Mouse (Mus musculus) mesoderm, embryonic 11.5 days (tissue): ENCODE measurements around the gene Sost.

ENCODE experiments used
- DNase-seq: peaks from one replicate; pipeline ENCODE4 v3.0.0-alpha.2; 2012; ENCODE audit warnings: low read depth, low spot score

Sost gene

DNA sequence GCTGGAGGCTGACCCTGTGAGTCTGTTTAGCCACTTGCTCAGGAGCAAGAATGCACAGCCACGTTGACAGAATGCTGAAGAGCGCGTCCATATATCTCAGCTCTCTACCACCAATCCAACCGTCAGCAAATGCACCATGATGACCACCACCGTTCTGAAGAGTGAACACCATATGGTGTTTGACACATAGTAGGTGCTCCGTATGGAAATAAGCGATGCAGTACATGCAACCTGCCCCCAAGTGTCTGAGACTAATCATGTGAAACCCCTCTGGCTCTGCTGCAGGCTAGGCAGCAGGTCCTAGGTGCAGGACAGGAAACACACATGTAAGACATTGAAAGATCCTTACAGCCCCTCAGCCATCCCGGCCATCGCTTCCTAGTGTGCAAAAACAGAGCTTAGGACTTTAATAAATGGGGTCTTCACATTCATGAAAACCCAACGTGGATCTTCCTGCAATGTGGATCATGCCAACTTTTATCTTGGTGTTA, 16.7 kb upstream of the Sost start:
- no peak for DNase-seq

GRCm38 (mm10) chr11:101982981-101983411, 16.2 kb upstream of the Sost start:
- no peak for DNase-seq

- DNase-seq = no peak
Measured at GRCm38 (mm10) chr11:101981850-101982249, 15.0 kb upstream of the Sost start.

DNA sequence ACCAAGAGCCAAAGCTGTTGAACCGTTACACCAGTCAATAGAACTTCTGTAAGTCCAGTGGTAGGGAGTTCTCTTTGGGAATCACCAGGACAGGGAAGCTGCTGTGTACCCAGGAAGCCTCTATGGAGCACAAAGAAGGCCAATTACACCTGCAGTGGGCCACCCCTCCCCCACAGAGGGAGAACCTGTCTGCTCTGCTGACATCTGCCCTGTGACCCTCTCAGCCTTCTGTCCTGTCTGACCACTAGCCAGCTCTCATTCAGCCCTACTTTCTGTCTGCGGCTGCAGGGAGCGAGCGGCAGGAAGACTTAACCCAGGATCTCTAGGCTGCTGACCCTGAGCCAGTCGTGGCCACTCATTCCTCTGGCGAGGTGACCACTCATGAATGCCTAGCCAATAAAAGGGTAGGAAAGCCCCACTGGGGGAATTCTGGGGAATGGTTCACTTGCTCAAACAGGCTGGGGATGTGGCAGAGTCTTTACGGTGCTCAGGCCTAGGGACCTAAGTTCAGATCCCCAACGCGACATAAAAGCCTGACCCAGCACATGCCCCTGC, 13.9 kb upstream of the Sost start:
- DNase-seq = no peak

DNA sequence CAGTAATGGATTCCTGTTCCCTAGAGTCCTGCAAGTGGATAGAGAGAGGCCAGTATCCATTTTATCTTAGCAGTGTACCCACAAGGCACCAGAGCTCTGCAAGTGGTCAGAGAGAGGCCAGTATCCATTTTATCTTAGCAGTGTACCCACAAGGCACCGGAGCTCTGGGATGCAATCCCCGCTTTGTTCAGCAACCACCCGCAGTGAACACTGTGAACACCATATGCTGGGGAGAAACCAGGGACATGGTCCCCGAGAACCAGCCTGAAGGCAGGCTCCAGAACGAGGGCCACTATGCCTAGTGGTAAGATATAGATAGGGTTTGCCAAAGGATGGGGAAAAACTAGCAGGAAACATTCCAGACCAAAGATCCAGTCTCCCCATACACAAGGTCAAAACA, 12.3 kb upstream of the Sost start:
- no peak for DNase-seq

GRCm38 (mm10) chr11:101976949-101977348, 10.1 kb upstream of the Sost start:
- DNase-seq = no peak

GRCm38 (mm10) chr11:101974923-101975322, 8.1 kb upstream of the Sost start:
- no peak for DNase-seq

DNA sequence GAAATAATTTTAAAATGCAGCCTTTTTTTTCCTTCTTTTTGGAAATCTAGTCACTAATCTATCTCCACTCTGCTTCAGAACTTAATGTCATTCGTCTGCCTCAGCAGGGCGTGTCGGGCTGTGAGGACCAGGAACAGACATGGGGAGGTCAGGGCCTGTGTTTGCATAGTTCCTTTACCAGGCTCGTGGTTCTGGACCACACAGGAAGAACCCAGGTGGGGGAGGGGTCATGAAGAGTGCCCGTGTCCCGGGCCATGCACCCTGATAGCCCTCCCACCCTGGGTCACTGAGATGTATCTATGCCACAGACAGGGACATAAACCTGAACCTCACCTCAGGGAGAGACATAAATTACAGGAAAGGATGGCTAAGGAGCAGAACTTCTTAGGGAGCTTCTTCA, 7.4 kb upstream of the Sost start:
- DNase-seq = no peak

DNA sequence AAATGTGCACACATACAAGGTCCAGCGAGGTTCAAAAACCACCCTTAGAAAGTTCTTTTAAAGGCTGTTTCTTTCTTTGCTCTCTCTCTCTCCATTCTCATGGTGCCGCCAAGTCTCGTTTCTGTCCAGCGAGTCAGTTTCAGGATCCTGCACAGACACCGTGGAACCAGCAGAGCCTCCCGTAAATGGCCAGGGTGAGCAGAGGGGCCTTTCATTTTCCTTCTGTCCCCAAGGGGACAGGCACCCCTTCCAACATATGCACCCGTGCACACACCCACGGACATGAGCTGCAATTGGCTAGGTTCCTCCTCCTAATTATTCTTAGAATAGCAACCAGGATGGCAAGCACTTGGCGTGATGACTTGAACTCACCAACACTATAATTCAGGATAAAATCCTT, 6.7 kb upstream of the Sost start:
- no peak for DNase-seq

- DNase-seq = no peak
Measured at GRCm38 (mm10) chr11:101972651-101973050, 5.8 kb upstream of the Sost start.

DNA sequence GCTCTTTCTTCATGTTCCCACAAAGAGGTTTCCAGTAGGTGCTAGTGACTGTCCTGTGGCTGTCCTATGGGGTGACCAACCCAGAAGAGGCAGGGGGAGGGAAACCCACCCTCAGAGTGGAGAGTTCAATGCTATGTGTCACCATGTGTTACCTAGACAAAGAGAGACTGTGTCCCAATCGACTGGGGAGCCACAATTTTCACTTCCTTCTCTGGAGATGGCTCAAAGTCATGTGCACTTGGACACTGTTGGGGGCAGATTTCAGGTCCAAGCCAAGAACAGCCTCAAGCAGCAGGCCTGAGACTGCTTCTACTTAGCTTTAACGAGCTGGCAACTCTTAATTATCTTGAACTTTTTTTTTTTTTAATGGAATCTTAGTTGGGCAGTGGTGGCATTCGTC, 5.3 kb upstream of the Sost start:
- no peak for DNase-seq

DNA sequence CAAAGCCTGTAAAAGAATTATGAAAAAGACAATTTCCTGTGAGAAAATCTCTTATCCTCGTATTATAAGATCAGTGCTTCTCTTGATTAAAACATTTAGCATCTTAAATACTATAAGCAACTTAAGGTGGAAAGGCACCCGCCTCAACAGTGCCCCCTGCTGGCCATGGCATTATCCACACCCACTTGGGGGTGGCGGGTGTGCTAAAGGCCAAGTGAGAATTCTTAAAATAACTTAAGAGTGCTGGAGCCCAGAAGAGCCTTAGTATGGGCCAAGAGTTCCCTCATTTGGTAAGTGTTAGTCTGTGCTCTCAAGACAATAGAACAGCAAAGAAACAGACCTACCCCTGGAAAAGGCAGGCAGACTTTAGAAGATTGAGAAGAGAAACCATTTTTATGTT, 4.6 kb upstream of the Sost start:
- DNase-seq = no peak

- no peak for DNase-seq
Measured at GRCm38 (mm10) chr11:101969835-101970234, 3.0 kb upstream of the Sost start.

DNA sequence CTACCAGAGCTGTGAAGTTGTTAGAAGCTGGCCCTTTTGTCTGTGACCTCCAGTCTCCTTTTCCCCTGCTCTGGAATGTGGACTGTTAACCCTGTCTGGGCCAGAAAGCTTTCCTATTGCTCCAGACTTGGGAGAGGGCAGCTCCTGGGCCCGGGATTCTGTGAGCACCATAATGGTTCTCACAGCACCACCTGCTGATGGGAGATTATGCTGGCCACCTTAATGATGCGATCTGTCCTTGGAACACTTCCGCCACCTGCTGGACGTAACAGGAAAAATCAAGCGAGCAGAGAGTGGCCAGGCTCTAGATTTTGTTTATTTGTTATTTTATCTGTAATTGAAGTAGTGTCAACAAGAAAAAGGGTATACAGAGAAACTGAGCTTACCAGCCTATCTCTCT, 2.0 kb upstream of the Sost start:
- DNase-seq = peak; percentile 93

- DNase-seq = no peak
Measured at GRCm38 (mm10) chr11:101968311-101968710, 1.5 kb upstream of the Sost start.

DNA sequence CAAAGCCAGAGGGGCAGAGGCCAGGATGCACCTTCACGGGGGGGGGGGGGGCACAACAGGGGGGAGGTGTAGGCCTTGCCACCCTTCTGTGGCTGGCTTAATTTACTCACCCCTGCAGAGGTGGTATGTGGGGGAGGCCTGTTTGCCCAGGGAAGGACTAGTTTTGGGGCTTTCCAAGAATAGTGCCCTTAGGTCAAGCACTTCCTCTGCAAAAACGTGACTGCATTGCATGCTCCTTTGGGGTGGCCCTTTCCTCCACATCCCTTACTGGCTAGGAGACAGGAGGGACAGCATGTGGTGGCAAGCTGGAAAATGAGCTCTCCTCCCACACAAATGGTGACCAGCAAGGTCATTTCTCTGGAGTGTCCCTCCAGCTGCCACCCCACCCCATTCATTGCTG, 1.3 kb downstream of the Sost start:
- no peak for DNase-seq

DNA sequence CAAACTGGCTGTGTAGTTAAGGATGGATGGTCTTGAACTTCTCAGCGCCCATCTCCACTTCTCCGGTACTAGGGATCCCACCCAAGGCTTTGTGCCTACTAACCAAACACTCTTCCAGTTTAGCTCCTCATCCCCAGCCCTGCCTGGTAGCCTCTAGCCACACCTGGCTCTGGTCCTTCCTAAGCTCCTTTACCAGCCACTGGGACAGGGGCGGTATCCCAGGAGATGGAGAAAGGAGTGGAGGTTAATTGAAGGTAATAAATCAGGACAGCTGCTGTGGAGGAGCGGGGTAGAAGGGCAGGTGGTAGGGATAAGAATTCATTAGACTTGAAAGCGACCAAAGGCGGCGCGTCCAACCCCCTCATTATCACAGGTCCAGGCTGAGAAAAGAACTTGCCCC, 2.2 kb downstream of the Sost start:
- peak; percentile 66 for DNase-seq

DNA sequence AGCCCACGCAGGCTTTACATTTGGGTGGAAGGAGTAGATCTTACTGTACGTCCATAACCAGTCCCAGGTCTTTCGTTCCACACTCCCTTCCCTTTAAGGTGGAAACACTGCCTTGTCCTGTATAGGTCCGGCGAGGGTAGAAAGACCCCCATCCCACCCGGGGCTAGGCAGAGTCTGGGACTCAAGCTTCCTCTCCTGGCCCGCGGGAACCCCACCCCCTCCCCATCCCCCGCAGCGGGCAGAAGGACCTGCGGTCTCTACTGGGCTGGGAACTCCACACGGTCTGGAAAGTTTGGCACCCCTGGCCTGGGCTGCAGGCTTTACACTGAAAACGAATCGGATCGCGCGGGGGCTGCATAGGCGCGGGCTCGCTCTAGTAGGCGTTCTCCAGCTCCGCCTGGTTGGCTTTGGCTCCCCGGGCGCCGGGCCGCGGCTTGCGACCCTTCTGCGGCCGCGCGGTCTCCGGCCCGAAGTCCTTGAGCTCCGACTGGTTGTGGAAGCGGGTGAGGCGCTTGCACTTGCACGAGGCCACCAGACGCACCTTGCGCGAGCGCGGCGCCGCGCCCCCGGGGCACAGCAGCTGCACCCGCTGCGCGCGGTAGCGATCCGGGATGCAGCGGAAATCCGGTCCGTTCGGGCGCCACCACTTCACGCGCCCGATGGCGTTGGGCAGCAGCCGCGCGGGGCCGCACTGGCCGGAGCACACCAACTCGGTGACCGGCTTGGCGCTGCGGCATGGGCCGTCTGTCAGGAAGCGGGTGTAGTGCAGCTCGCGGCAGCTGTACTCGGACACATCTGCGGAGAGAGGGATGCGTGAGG, 3.1 kb downstream of the Sost start:
- peak; percentile 58 for DNase-seq

- DNase-seq = no peak
Measured at GRCm38 (mm10) chr11:101963043-101963442, 3.8 kb downstream of the Sost start.

- DNase-seq = no peak
Measured at GRCm38 (mm10) chr11:101957476-101957875, 9.3 kb downstream of the Sost start.

- no peak for DNase-seq
Measured at GRCm38 (mm10) chr11:101953441-101953840, 13.4 kb downstream of the Sost start.

DNA sequence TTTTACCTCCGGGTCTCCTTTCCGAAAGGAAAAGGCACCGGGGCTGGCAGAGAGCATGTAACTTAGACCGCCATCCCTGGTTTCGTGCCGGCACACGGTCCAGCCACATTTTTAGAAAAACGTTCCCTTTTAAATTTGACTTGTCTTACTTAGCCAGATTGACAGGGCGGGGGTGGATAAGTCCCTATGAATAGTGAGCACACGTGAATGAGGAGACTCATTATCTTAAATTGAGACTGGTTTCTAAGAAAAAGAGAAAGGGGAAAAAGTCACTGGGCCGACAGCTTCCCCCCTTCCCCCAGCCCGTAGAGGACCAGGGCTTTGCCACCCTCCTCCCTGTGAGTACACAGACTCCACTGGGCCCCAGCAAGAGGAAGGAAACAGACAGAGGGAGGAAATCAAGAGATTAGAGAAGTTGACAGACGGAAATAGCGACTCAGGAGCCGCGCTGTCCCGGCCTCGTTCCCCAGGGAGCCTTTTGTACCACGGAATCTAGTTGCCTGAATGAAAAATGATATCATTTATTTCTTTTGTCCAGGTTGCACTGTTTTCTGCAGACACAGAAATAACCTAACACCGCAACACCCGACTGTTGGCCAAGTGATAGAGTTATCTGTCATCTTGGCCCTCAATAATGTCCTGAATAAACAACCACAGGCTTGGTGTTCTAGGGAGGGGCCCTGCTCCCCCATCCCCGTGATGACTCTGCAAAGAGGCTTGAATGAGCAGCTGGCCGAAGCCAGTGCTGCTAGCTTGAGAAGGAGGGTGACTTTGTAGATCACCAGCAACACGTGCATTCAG, 14.1 kb downstream of the Sost start:
- peak; percentile 60 for DNase-seq
